Comparison of ENCODE assay signal across 10 mouse cellular contexts in the genomic region with DNA sequence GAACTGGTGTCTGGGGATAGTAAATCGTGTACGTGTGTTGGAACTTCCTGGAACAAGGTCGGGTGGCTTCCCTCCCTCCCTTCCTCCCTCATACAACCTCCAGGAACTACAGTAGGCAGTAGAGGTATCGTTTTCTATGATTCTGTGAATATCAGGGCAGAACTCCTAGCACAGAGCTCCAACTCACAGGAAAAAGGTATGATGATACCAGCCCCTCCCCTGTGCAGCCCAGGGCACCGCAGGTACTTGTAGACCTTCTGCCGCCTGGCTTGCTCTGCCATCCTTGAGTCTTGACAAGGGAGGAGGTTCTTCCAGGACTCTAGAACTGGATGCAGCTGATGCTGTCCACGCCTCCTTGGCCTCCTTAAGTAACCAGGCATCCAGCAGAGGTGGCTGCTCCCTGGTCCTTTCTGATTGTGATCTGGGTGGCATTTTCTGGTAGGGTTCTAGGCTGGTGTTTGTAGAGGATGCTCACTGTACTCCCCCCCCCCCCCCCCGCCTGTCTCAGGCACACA. TPM values are rescaled to one million over a fixed set of nuclear protein-coding genes. Genes with fewer than 3 reads are reported as not detected.
DNase-seq lines count a peak whose midpoint lies in the region; ATAC-seq and TF ChIP-seq lines count a peak whose summit lies in the region.
"Had no signal": no experiment of that assay in that cellular context is flagged by ENCODE, and none has a peak within 500 bp of the region (broad histone marks: within the 10 kb centered on the region; RNA-seq: fewer than 3 reads in every experiment).

No protein-coding gene starts in this region.

- DNase-seq in gastrocnemius, adult 2 months, result no peak
- no peak for DNase-seq in gastrocnemius, postnatal 10 days
- DNase-seq in midbrain, embryonic 10.5 days (ENCODE audit: low spot score), result no peak
- no peak for DNase-seq in midbrain, embryonic 14.5 days
- DNase-seq in naive thymus-derived CD4-positive, alpha-beta T cell, adult 2 months (ENCODE audit: low read depth), result peak; percentile 19
- no peak for DNase-seq in left cerebral cortex, adult 18-20 months (ENCODE audit: low spot score in 2 of 2)
- no peak for DNase-seq in lung, postnatal 4 days
- DNase-seq: cerebellum, adult 11 months; layer of hippocampus, postnatal 36 days had no signal

- H3K36me3 ChIP-seq in midbrain, embryonic 10.5 days, result no peaks in the 10 kb centered on the region
- no peaks in the 10 kb centered on the region for H3K36me3 ChIP-seq in midbrain, embryonic 14.5 days (ENCODE audit: control insufficient read depth, insufficient read depth, low read length)
- no peaks in the 10 kb centered on the region for H3K36me3 ChIP-seq in forebrain, embryonic 15.5 days

- H3K4me1 ChIP-seq in midbrain, embryonic 10.5 days, result peaks cover 73% of the 10 kb centered on the region
- peaks cover 51% of the 10 kb centered on the region for H3K4me1 ChIP-seq in midbrain, embryonic 14.5 days (ENCODE audit: control insufficient read depth, insufficient read depth, low read length)
- peaks cover 53% of the 10 kb centered on the region for H3K4me1 ChIP-seq in forebrain, embryonic 15.5 days

- no peak overlapping the region for H3K4me2 ChIP-seq in midbrain, embryonic 14.5 days (ENCODE audit: low read length)
- no peak overlapping the region for H3K4me2 ChIP-seq in forebrain, embryonic 15.5 days (replicated peaks)

- 48% methylated on average over 8 of the region's 8 CpGs for WGBS in midbrain, embryonic 10.5 days
- 47% methylated on average over 8 of the region's 8 CpGs for whole genome bisulfite sequencing in midbrain, embryonic 14.5 days
- WGBS in forebrain, embryonic 15.5 days, result 45% methylated on average over 8 of the region's 8 CpGs

- H3K27ac ChIP-seq in gastrocnemius, adult 2 months, result 0 out of 2 replicates have a peak overlapping the region, but pooled peaks have one; percentile 0
- peak overlapping the region; percentile 85 for H3K27ac ChIP-seq in midbrain, embryonic 10.5 days (replicated peaks)
- H3K27ac ChIP-seq in midbrain, embryonic 14.5 days (replicated peaks; ENCODE audit: low read depth, low read length), result no peak overlapping the region
- peak overlapping the region; percentile 72 for H3K27ac ChIP-seq in forebrain, embryonic 15.5 days (replicated peaks)

- peaks cover 68% of the 10 kb centered on the region for H3K27me3 ChIP-seq in midbrain, embryonic 10.5 days (ENCODE audit: low read depth, poor library complexity, severe bottlenecking)
- no peaks in the 10 kb centered on the region for H3K27me3 ChIP-seq in midbrain, embryonic 14.5 days (ENCODE audit: control insufficient read depth, insufficient read depth, low read length)
- no peaks in the 10 kb centered on the region for H3K27me3 ChIP-seq in forebrain, embryonic 15.5 days

- H3K9me3 ChIP-seq in midbrain, embryonic 10.5 days (replicated peaks), result no peaks in the 10 kb centered on the region
- no peaks in the 10 kb centered on the region for H3K9me3 ChIP-seq in midbrain, embryonic 14.5 days (ENCODE audit: control insufficient read depth, low read length)
- no peaks in the 10 kb centered on the region for H3K9me3 ChIP-seq in forebrain, embryonic 15.5 days

- TF ChIP-seq CTCF in gastrocnemius, adult 2 months (IDR thresholded peaks at IDR 0.05), result no peak

- intact Hi-C loops in gastrocnemius, adult 2 months (cut with DNase I), result loop anchor here (10.0 kb wide), 1 partner anchor 348 kb away; the partner anchor contains the start of gene 2700081O15Rik

- ATAC-seq in midbrain, embryonic 14.5 days (ENCODE audit: low FRiP score, low TSS enrichment), result no peak
- ATAC-seq in forebrain, embryonic 15.5 days (replicated peaks), result no peak

- no peak overlapping the region for H3K4me3 ChIP-seq in gastrocnemius, adult 2 months
- peak overlapping the region; percentile 23; the same call in 1 of the 2 replicates for H3K4me3 ChIP-seq in midbrain, embryonic 10.5 days
- no peak overlapping the region for H3K4me3 ChIP-seq in midbrain, embryonic 14.5 days (replicated peaks; ENCODE audit: low read depth, low read length)
- H3K4me3 ChIP-seq in forebrain, embryonic 15.5 days, result no peak overlapping the region

- no peak overlapping the region; the same call in 1 of the 2 replicates for H3K9ac ChIP-seq in midbrain, embryonic 14.5 days (replicated peaks; ENCODE audit: low read length)
- no peak overlapping the region for H3K9ac ChIP-seq in forebrain, embryonic 15.5 days (replicated peaks)

RNA-seq across cellular contexts. Expression of gene Macrod1, which starts 10.3 kb away (rescaled TPM):
- total RNA-seq in gastrocnemius, adult 2 months (2021), result 100 to 1,000 TPM; 261 to 294 TPM
- 100 to 1,000 TPM; 201 to 216 TPM for total RNA-seq in gastrocnemius, postnatal 10 days (2021)
- 2.2 and 2.9 TPM in 2 replicates for polyA plus RNA-seq in midbrain, embryonic 10.5 days (2016; fragmentation: Nextera tagmentation; extraction: Ambion mirVana)
- polyA plus RNA-seq in midbrain, embryonic 14.5 days (2014; fragmentation: Nextera tagmentation; extraction: Ambion mirVana), result 3.4 and 3.9 TPM in 2 replicates
- 5.8 and 6.0 TPM in 2 replicates for polyA plus RNA-seq in forebrain, embryonic 15.5 days (2015; fragmentation: Nextera tagmentation; extraction: Ambion mirVana)
- total RNA-seq in left cerebral cortex, adult 18-20 months (2021), result 10 to 100 TPM; 15.0 to 16.6 TPM

RNA-seq across cellular contexts. Expression of gene Stip1, which starts 27.1 kb away (rescaled TPM):
- total RNA-seq in gastrocnemius, adult 2 months (2021), result 100 to 1,000 TPM in 1 of 2 experiments, 10 to 100 TPM in 1; 89.9 to 125 TPM
- total RNA-seq in gastrocnemius, postnatal 10 days (2021), result 100 to 1,000 TPM in 1 of 2 experiments, 10 to 100 TPM in 1; 98.2 to 100 TPM
- polyA plus RNA-seq in midbrain, embryonic 10.5 days (2016; fragmentation: Nextera tagmentation; extraction: Ambion mirVana), result 427 and 470 TPM in 2 replicates
- polyA plus RNA-seq in midbrain, embryonic 14.5 days (2014; fragmentation: Nextera tagmentation; extraction: Ambion mirVana), result 180 and 217 TPM in 2 replicates
- polyA plus RNA-seq in forebrain, embryonic 15.5 days (2015; fragmentation: Nextera tagmentation; extraction: Ambion mirVana), result 243 and 245 TPM in 2 replicates
- total RNA-seq in left cerebral cortex, adult 18-20 months (2021), result 100 to 1,000 TPM; 211 to 217 TPM

RNA-seq across cellular contexts. Expression of gene Flrt1, which starts 38.6 kb away (rescaled TPM):
- total RNA-seq in gastrocnemius, adult 2 months (2021), result under 1 TPM; 0.53 to 0.54 TPM
- under 1 TPM; 0.61 to 0.99 TPM for total RNA-seq in gastrocnemius, postnatal 10 days (2021)
- 6.0 and 7.5 TPM in 2 replicates for polyA plus RNA-seq in midbrain, embryonic 10.5 days (2016; fragmentation: Nextera tagmentation; extraction: Ambion mirVana)
- 7.0 and 10.2 TPM in 2 replicates for polyA plus RNA-seq in midbrain, embryonic 14.5 days (2014; fragmentation: Nextera tagmentation; extraction: Ambion mirVana)
- polyA plus RNA-seq in forebrain, embryonic 15.5 days (2015; fragmentation: Nextera tagmentation; extraction: Ambion mirVana), result 14.9 and 18.9 TPM in 2 replicates
- total RNA-seq in left cerebral cortex, adult 18-20 months (2021), result 10 to 100 TPM; 40.9 to 42.8 TPM

RNA-seq across cellular contexts. Expression of gene Fermt3, which starts 47.6 kb away (rescaled TPM):
- under 1 TPM; 0.71 to 0.86 TPM for total RNA-seq in gastrocnemius, adult 2 months (2021)
- total RNA-seq in gastrocnemius, postnatal 10 days (2021), result 1 to 10 TPM; 1.7 to 4.9 TPM
- 8.5 and 10.3 TPM in 2 replicates for polyA plus RNA-seq in midbrain, embryonic 10.5 days (2016; fragmentation: Nextera tagmentation; extraction: Ambion mirVana)
- polyA plus RNA-seq in midbrain, embryonic 14.5 days (2014; fragmentation: Nextera tagmentation; extraction: Ambion mirVana), result 1.7 and 3.0 TPM in 2 replicates
- 3.6 and 3.7 TPM in 2 replicates for polyA plus RNA-seq in forebrain, embryonic 15.5 days (2015; fragmentation: Nextera tagmentation; extraction: Ambion mirVana)
- 1 to 10 TPM; 4.0 to 4.5 TPM for total RNA-seq in left cerebral cortex, adult 18-20 months (2021)

Comparison
In these comparisons a context has a peak if more than half of its experiments do, and no peak if none do; other contexts are left out.
1. RNA of gene Macrod1, which starts 10.3 kb away (total RNA-seq): 261 to 294 TPM in gastrocnemius, adult 2 months and 201 to 216 TPM in gastrocnemius, postnatal 10 days; 15.0 to 16.6 TPM in left cerebral cortex, adult 18-20 months; every median in the first group is over 10 times any median in the second.
2. RNA of gene Flrt1, which starts 38.6 kb away (total RNA-seq): 40.9 to 42.8 TPM in left cerebral cortex, adult 18-20 months; 0.61 to 0.99 TPM in gastrocnemius, postnatal 10 days and 0.53 to 0.54 TPM in gastrocnemius, adult 2 months; every median in the first group is over 10 times any median in the second.